Mouse (Mus musculus) midbrain, embryonic 15.5 days (tissue): Measurements from ENCODE around the gene Zbtb20. TPM values are rescaled to one million over a fixed set of nuclear protein-coding genes. Genes with fewer than 3 reads are reported as not detected.
A peak's percentile ranks its signal among the peaks of the same experiment; 100 is the strongest.

Experiments used
- ATAC-seq: fragments of 200-750 bp; cut with Nextera tagmentation; replicated peaks from 2 replicates; pipeline ENCODE4 v1.8.0; 2017; ENCODE audit warnings: moderate TSS enrichment
- H3K27ac ChIP-seq: fragments of 300-500 bp; sonication (generic); 2 replicates; pipeline ENCODE4 v1.5.1; 2015; ENCODE audit warnings: mild to moderate bottlenecking, inconsistent platforms
- H3K27me3 ChIP-seq: fragments of 300-500 bp; sonication (generic); replicated peaks from 2 replicates; pipeline ENCODE4 v1.6.1; 2015; ENCODE audit warnings: inconsistent platforms
- H3K36me3 ChIP-seq: fragments of 300-500 bp; sonication (generic); replicated peaks from 2 replicates; pipeline ENCODE4 v1.6.1; 2015; ENCODE audit warnings: inconsistent platforms
- H3K4me1 ChIP-seq: fragments of 300-500 bp; sonication (generic); 2 replicates; pipeline ENCODE4 v1.6.1; 2015; ENCODE audit warnings: inconsistent platforms
- H3K4me2 ChIP-seq: fragments of 300-500 bp; sonication (generic); 2 replicates; pipeline ENCODE4 v1.6.1; 2015; ENCODE audit warnings: inconsistent platforms, mild to moderate bottlenecking, moderate library complexity
- H3K4me3 ChIP-seq: fragments of 300-500 bp; sonication (generic); 2 replicates; pipeline ENCODE4 v1.5.1; 2015; ENCODE audit warnings: mild to moderate bottlenecking, inconsistent platforms
- H3K9ac ChIP-seq: fragments of 300-500 bp; sonication (generic); 2 replicates; pipeline ENCODE4 v1.6.1; 2015; ENCODE audit warnings: mild to moderate bottlenecking, inconsistent platforms
- H3K9me3 ChIP-seq: fragments of 300-500 bp; sonication (generic); 2 replicates; pipeline ENCODE4 v1.6.1; 2016; ENCODE audit warnings: inconsistent platforms
- WGBS: fragments of 180-500 bp; shearing (Covaris S2); methylation state at CpG from one replicate; pipeline ENCODE4 v1.1.7; 2015; ENCODE audit warnings: mixed read lengths; 5-methylcytosine and 5-hydroxymethylcytosine counted together
- polyA plus RNA-seq: library from polyadenylated mRNA; unstranded; fragments of >200 nt; fragmentation: Nextera tagmentation; extraction: Ambion mirVana; gene quantifications from 2 replicates; pipeline ENCODE4 v1.2.1, GENCODE M21; 2015

Gene Zbtb20
- polyA plus RNA-seq, 1 experiment from 2014 or later = 76.5 TPM

DNA sequence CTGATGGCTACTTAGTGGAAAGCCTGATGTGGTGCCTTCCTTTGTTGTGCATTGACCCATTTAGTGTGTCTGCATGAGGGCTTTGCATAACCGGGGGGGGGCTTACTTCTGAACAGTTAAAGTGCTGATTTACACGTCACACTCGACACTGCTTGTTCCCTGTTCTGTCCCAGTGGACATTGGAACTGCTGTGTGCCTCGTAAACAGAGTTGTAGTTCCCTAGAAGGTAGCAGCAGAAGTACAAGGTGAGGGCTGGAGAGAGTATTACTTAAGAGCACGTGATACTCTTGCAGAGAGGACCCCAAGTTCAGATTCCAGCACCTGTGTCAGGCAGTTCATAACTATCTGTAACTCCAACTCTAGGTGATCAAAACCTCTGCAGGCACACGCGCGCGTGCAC, 648.5 kb downstream of the Zbtb20 start:
- Histone ChIP-seq H3K27ac (no peak overlapping the region), H3K9ac (no peak overlapping the region), H3K36me3 (no peaks in the 10 kb centered on the region), H3K9me3 (no peaks in the 10 kb centered on the region), H3K4me2 (no peak overlapping the region), H3K27me3 (no peaks in the 10 kb centered on the region), H3K4me1 (peaks cover 8% of the 10 kb centered on the region), H3K4me3 (no peak overlapping the region)
- ATAC-seq = no peak
- WGBS = 74% methylated on average over 9 of the region's 9 CpGs

DNA sequence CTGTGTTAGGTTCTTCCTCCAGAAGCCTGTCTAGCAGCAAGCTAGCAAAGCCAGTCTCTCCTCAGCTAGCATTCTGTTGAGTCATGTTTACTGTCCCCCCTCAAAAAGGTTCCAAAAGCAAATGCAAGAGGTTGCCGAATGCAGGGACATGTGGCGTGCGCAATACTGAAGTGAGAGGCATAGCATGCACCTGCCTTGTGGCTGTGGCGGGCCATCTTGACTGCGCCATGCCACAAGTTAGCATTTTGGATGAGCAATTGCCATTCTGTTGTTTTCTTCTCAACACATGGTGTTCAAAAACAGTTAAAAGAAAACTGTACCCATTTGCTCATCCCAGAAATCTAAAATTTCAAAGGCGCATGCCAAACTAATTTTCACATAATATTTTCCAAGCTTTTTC, 649.9 kb downstream of the Zbtb20 start:
- Histone ChIP-seq H3K9me3 (no peaks in the 10 kb centered on the region), H3K9ac (no peak overlapping the region), H3K27me3 (no peaks in the 10 kb centered on the region), H3K4me1 (peaks cover 8% of the 10 kb centered on the region), H3K36me3 (no peaks in the 10 kb centered on the region), H3K27ac (no peak overlapping the region), H3K4me2 (no peak overlapping the region), H3K4me3 (no peak overlapping the region)
- WGBS = 96% methylated on average over 6 of the region's 6 CpGs
- no peak for ATAC-seq

DNA sequence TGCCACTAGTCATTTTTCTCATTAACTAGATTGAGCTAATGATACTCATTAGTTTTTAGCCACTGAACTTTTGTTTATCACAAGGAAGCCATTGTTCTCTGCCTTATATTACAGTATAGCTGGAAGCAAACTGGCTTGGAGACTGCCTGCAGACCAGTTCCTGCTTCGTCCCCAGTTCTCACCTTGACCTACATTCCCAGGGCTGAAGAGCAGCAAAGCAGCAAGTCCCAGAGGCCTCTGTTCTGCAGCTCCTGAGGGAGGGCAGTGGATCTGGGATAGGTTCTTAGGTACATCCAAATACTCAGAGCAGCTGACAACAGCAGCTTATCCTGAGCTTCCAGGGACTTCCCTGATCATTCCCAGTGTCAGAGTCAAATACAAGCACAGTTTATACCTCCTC, 652.6 kb downstream of the Zbtb20 start:
- H3K27ac ChIP-seq = no peak overlapping the region
- no peaks in the 10 kb centered on the region for H3K9me3 ChIP-seq
- H3K4me3 ChIP-seq = no peak overlapping the region
- H3K4me1 ChIP-seq = no peaks in the 10 kb centered on the region
- H3K27me3 ChIP-seq = no peaks in the 10 kb centered on the region
- no peaks in the 10 kb centered on the region for H3K36me3 ChIP-seq
- no peak overlapping the region for H3K4me2 ChIP-seq
- 81% methylated on average over 1 of the region's 1 CpGs for WGBS
- H3K9ac ChIP-seq = no peak overlapping the region
- ATAC-seq = no peak

DNA sequence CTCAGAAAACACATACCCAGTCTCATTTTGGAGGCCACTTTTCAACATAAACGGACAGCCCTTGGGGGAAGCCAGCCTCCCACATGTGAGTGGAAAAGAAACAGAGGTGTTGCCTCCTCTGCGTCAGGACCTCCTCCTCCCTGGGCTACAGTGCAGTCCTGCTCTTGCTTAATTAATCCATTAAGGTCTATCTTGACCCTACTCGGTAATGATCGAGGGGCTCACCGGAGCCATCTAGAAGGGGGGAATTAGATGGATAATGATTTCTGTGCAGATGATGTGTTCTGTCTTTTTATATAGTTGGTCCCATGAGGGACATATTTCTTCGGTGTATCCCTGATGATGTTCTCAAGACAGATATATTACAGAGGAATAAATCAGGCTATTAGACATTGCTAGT, 655.6 kb downstream of the Zbtb20 start:
- ATAC-seq = no peak
- Histone ChIP-seq H3K9me3 (no peaks in the 10 kb centered on the region), H3K9ac (no peak overlapping the region), H3K4me3 (no peak overlapping the region), H3K27me3 (no peaks in the 10 kb centered on the region), H3K36me3 (no peaks in the 10 kb centered on the region), H3K27ac (no peak overlapping the region), H3K4me2 (no peak overlapping the region), H3K4me1 (0 out of 2 replicates have a peak, but pooled peaks cover 7% of the 10 kb centered on the region)
- WGBS = 77% methylated on average over 6 of the region's 6 CpGs

DNA sequence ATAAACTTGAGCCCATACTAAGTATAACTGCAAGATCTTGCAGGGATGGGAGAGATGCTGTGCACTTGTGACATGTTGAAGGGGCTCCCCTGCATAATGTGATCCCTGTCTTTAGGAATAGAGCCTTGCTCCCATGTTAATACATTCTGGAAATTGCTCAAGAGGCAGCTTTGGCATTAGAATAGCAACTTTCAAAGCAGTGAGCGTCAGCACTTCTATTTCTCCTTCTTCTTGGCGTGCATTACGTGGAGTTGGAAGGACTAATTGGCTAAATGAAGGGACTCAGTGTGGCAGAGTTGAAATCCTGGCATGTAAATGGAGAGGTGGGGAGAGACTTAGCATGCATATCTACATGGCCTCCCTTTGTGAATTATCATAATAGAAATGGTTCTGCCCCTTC, 658.4 kb downstream of the Zbtb20 start:
- 51% methylated on average over 3 of the region's 3 CpGs for WGBS

DNA sequence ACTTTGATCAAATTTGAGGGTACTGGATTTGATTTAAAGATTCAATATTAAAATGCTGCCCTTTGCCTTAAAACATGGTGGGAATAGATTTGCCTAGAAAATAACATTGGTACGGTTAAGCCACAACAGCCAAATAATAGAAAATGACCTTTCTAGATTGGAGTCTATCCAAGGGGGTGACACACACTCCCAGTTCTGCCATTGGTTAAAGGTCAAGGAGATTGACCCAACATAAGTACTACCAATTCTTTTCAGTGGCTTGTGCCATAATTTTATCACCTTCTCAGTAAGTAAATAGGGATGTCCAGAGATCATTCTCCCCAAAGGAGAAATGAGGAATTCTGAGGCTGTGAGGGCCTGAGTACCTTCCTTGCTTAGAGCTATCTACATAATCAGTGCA, 660.2 kb downstream of the Zbtb20 start:
- no peak overlapping the region for H3K27ac ChIP-seq
- H3K4me2 ChIP-seq = no peak overlapping the region
- no peak for ATAC-seq
- no peaks in the 10 kb centered on the region for H3K36me3 ChIP-seq
- H3K9me3 ChIP-seq = no peaks in the 10 kb centered on the region
- 0 out of 2 replicates have a peak, but pooled peaks cover 10% of the 10 kb centered on the region for H3K4me1 ChIP-seq
- WGBS = 94% methylated on average over 1 of the region's 1 CpGs
- no peaks in the 10 kb centered on the region for H3K27me3 ChIP-seq
- no peak overlapping the region for H3K4me3 ChIP-seq
- no peak overlapping the region for H3K9ac ChIP-seq

More for the DNA sequence above, 658.4 kb downstream of the Zbtb20 start:
- Histone ChIP-seq H3K4me3 (no peak overlapping the region), H3K4me2 (no peak overlapping the region), H3K9ac (no peak overlapping the region), H3K9me3 (no peaks in the 10 kb centered on the region), H3K36me3 (no peaks in the 10 kb centered on the region), H3K27ac (peak overlapping the region; percentile 10; the same call in 1 of the 2 replicates), H3K27me3 (no peaks in the 10 kb centered on the region), H3K4me1 (0 out of 2 replicates have a peak, but pooled peaks cover 10% of the 10 kb centered on the region)
- no peak for ATAC-seq

DNA sequence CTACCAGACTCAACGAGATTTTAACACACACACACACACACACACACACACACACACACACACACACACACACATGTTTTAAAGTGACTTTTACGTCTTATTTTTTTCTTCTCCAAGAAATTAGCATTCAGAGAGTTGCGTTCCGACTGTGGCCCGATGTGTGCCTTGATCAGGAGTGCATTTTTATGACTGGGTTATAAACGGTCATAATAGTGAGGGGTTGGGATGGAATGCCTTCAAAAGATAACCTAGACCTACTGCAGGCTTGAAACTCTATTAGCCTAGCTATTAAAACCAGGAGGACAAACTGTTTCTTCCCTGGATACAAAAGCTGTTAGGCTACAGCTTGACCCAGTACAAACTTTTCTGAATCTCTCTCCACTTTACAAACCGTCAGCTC, 661.5 kb downstream of the Zbtb20 start:
- no peak overlapping the region for H3K27ac ChIP-seq
- H3K4me1 ChIP-seq = 0 out of 2 replicates have a peak, but pooled peaks cover 10% of the 10 kb centered on the region
- no peaks in the 10 kb centered on the region for H3K36me3 ChIP-seq
- H3K4me2 ChIP-seq = no peak overlapping the region
- no peaks in the 10 kb centered on the region for H3K9me3 ChIP-seq
- ATAC-seq = no peak
- H3K27me3 ChIP-seq = no peaks in the 10 kb centered on the region
- WGBS = 88% methylated on average over 7 of the region's 7 CpGs
- H3K4me3 ChIP-seq = no peak overlapping the region
- no peak overlapping the region for H3K9ac ChIP-seq

DNA sequence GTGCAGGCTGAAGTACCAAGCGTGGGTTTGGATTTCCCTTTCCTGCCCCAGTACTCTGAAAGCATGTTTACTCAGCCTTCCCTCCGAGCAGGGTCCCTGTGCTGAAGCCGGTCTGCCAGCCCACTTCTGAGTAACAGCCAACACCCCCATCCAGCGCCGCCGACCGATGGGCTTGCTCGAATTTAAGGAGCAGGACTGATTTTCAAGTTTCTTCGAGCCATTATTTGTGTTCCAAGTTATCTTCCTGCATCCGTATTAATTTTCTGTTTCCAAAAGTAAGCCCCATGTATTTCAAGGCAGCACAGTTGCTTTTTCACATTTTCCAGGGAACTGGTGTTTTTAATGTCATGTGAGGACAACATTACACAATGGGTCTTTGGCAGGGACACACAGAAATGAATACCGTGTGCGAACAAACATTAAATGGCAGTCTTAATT, 664.0 kb downstream of the Zbtb20 start:
- Histone ChIP-seq H3K27ac (no peak overlapping the region), H3K4me2 (no peak overlapping the region), H3K36me3 (no peaks in the 10 kb centered on the region)

DNA sequence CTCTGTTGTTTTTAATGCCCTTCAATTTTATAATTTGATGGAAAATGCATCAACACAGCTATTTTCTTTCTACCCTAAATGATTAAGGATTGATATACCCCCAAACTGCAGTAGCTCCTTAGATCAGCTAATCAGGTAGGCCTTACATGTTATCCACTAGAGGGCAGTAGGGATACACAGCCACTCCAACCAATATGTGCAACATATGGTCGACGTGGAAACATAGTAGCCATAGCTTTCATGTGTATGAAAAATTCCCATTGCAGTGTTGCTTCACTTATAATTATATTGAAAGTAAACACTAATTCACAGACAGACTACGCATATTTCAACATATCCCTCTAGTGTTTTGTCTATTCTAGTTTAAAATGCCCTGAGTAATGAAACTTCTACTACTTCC, 664.4 kb downstream of the Zbtb20 start:
- Histone ChIP-seq H3K4me2 (no peak overlapping the region), H3K9ac (no peak overlapping the region), H3K4me1 (0 out of 2 replicates have a peak, but pooled peaks cover 3% of the 10 kb centered on the region), H3K36me3 (no peaks in the 10 kb centered on the region), H3K27me3 (no peaks in the 10 kb centered on the region), H3K27ac (no peak overlapping the region), H3K9me3 (no peaks in the 10 kb centered on the region), H3K4me3 (no peak overlapping the region)
- 28% methylated on average over 3 of the region's 3 CpGs for WGBS
- peak; percentile 77; the same call in 1 of the 2 replicates for ATAC-seq

More for the DNA sequence above, 664.0 kb downstream of the Zbtb20 start:
- H3K9ac ChIP-seq = no peak overlapping the region
- 75% methylated on average over 12 of the region's 12 CpGs for WGBS
- H3K9me3 ChIP-seq = no peaks in the 10 kb centered on the region
- 0 out of 2 replicates have a peak, but pooled peaks cover 5% of the 10 kb centered on the region for H3K4me1 ChIP-seq
- no peak overlapping the region for H3K4me3 ChIP-seq
- no peaks in the 10 kb centered on the region for H3K27me3 ChIP-seq
- 0 out of 2 replicates have a peak, but pooled peaks have one; percentile 33 for ATAC-seq

DNA sequence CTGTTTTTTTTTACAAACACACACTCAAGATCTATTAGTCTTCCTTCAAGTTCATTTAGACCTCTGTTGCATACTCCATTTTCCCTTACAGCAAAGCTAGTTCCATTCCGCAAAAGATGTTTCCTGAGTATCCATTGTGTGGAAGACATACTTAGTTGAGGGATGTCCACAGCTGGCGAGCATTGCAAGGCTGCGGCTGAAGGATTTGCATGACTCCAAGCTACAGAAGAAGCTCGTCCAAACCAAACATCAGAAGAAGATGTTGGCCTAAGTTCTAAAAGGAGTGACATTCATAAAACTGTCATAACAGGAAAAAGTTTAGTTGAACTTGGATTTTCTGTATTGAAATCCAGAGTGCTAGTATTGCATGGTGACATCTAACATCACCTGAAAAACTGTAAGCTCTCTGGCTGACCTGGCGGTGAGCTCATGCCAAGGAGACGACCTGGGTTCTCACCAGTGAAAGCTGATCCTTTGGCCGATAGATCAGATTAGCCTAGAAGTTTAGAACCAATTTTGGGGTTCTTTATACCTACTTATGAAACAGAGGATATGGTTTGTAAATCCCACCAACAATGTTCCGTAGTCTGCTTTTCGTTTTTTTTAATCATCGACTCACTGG, 665.0 kb downstream of the Zbtb20 start:
- no peak overlapping the region for H3K4me2 ChIP-seq
- no peak overlapping the region for H3K4me3 ChIP-seq
- no peaks in the 10 kb centered on the region for H3K27me3 ChIP-seq
- ATAC-seq = no peak
- H3K9me3 ChIP-seq = no peaks in the 10 kb centered on the region
- H3K9ac ChIP-seq = no peak overlapping the region
- 0 out of 2 replicates have a peak, but pooled peaks cover 3% of the 10 kb centered on the region for H3K4me1 ChIP-seq
- H3K36me3 ChIP-seq = no peaks in the 10 kb centered on the region
- no peak overlapping the region for H3K27ac ChIP-seq
- WGBS = 92% methylated on average over 10 of the region's 10 CpGs

DNA sequence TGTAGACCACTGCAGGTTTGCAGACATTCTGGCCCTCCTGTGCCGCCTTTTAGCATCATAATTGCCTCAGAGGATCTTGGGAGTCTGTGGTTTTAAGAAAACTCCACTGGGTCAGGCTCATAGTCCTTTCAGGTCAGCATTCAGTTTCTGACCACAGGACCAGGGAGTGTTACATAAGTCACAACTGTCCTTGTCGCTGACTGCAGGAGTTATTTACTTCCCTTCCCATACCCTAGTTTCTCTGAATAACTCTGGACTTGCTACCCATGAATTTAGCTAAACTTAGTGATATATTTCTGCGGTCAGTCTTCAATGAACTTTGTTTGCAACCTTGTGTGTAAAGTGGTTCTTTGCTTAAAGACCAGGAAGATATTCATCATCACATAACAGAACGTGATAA, 669.6 kb downstream of the Zbtb20 start:
- no peak overlapping the region for H3K9ac ChIP-seq
- H3K4me3 ChIP-seq = no peak overlapping the region
- H3K4me2 ChIP-seq = no peak overlapping the region
- no peaks in the 10 kb centered on the region for H3K27me3 ChIP-seq
- no peak for ATAC-seq
- H3K4me1 ChIP-seq = peaks cover 29% of the 10 kb centered on the region
- no peaks in the 10 kb centered on the region for H3K9me3 ChIP-seq
- no peaks in the 10 kb centered on the region for H3K36me3 ChIP-seq
- 90% methylated on average over 4 of the region's 4 CpGs for WGBS
- H3K27ac ChIP-seq = no peak overlapping the region

DNA sequence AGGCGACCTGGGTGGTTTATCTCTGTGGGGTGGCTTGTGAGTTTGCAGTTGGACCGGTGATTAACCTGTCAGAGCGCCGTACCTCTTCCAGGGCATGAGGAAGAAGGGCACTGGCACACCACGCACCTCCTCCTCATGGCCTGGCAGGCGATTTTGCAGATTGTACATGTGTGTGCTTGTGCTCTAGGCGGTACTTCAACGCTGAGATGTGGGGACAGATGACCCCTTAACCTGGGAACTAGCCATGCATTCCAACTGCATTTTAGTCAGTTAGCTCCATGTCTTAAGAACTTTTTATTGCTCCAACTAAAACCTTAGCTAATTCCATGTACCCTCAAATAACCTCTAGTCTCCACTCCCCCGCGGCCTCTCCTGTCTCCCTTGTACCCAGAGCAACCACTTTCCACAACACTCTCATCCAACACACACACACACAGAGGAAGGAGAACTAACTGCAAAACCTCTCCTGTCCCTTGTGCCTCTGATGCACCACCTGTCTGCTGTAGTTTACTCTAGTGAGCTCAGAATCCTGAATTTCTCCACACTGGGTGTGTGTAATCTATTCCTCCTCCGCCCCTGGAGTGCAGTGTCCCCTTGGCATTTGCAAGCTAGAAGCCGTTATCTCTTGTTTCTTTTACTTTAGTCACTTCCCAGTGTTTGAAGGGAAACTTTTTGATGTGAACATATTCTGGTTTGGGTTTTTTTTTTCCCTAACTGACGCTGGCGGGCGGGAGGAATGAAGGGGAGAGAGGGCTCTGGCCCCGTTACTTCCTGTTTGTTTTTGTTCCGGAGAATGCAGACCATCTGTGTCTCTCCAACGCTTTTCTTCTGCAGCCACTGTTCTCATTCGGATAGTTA, 671.9 kb downstream of the Zbtb20 start:
- Histone ChIP-seq H3K4me3 (no peak overlapping the region), H3K4me1 (peaks cover 29% of the 10 kb centered on the region), H3K9me3 (no peaks in the 10 kb centered on the region), H3K9ac (no peak overlapping the region), H3K27ac (0 out of 2 replicates have a peak overlapping the region, but pooled peaks have one; percentile 23), H3K36me3 (no peaks in the 10 kb centered on the region), H3K27me3 (no peaks in the 10 kb centered on the region), H3K4me2 (no peak overlapping the region)
- no peak for ATAC-seq
- WGBS = 50% methylated on average over 19 of the region's 19 CpGs
